Mouse (Mus musculus): ENCODE data around the gene Btrc. TPM values are rescaled to one million over a fixed set of nuclear protein-coding genes. Genes with fewer than 3 reads are reported as not detected.

The Btrc gene
- polyA plus RNA-seq, 1 experiment from 2014 or later = 46.0 TPM

DNA sequence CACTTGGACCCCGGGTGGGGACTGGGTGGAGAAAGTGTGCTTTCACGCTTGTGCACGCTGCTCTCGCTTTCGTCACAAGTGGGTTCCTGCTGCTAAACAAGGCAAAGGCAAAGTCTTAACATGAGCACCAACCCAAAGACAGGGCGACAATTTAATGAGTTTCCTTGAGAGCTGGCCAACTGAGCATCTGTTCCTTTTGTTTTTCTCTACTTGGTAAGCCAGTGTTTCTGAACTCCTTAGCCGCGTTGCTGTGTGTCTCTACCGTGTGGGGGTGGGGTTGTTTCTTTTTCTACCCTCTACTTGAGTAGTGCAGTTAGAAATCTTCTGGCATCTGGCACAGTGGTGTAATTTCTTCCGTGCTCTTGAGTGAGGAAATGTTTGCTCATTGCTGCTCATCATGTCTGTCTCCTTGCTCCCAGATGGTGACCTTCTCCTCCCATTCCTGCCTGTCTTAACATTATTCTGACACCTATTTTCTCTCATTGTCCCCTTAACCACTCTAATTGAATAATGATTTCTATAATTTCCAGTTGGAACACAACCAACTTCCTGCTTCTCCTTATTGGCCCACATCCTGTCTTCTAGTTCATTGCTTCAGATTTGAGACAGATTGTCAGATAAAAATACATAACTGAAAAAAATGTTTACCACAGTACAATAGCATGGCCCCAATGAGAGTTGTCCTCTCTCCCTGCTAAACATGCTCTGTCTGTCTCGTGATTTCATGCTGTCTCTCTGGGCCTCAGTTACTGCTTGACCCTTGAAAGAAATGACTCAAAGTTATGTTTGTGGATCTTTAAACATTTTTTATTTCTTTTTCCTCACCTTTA lies 109.4 kb downstream of the Btrc start:
- H3K4me2 ChIP-seq = no peak overlapping the region
- ATAC-seq (replicated peaks; ENCODE audit: insufficient number of reproducible peaks, low FRiP score, low TSS enrichment) = no peak
- 81% methylated on average over 11 of the region's 11 CpGs for WGBS (ENCODE audit: insufficient replicate concordance)
- no peaks in the 10 kb centered on the region; the same call in 1 of the 2 replicates for H3K4me1 ChIP-seq (ENCODE audit: control insufficient read depth, insufficient read depth, low read length)
- H3K4me3 ChIP-seq (ENCODE audit: low read depth, low read length) = no peak overlapping the region
- no peak overlapping the region for H3K27ac ChIP-seq (ENCODE audit: low read depth, low read length)
- H3K9me3 ChIP-seq (replicated peaks; ENCODE audit: control insufficient read depth, low read length) = no peaks in the 10 kb centered on the region
- no peaks in the 10 kb centered on the region for H3K27me3 ChIP-seq (ENCODE audit: control insufficient read depth, insufficient read depth, low read length)
- H3K9ac ChIP-seq (ENCODE audit: low read depth, low read length) = no peak overlapping the region
- peaks cover 4% of the 10 kb centered on the region; the same call in 1 of the 2 replicates for H3K36me3 ChIP-seq (ENCODE audit: control insufficient read depth, insufficient read depth, low read length)

DNA sequence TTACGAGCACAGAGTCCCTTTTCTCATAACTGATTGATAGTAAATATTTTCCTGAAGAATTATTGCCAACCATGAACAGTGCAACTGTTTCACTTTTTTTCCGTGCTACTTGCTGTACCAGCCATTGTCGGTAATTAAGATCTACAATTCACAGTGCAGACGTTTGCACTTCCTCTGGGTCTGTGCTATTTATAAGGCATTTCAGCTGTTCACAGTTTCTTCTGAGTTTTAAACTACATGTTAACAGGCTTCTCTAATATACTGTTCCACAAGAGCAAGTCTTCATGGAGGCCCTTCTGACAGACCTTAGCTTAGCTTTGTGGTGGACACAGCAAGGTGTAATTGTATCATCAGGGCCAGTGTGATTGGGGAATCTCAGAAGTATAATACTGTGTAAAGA lies 111.2 kb downstream of the Btrc start:
- WGBS (ENCODE audit: insufficient replicate concordance) = 73% methylated on average over 4 of the region's 4 CpGs
- Histone ChIP-seq H3K9me3 (replicated peaks; ENCODE audit: control insufficient read depth, low read length) (no peaks in the 10 kb centered on the region), H3K4me2 (no peak overlapping the region), H3K36me3 (ENCODE audit: control insufficient read depth, insufficient read depth, low read length) (peaks cover 4% of the 10 kb centered on the region; the same call in 1 of the 2 replicates), H3K27ac (ENCODE audit: low read depth, low read length) (no peak overlapping the region), H3K4me1 (ENCODE audit: control insufficient read depth, insufficient read depth, low read length) (no peaks in the 10 kb centered on the region; the same call in 1 of the 2 replicates), H3K27me3 (ENCODE audit: control insufficient read depth, insufficient read depth, low read length) (no peaks in the 10 kb centered on the region), H3K4me3 (ENCODE audit: low read depth, low read length) (no peak overlapping the region), H3K9ac (ENCODE audit: low read depth, low read length) (no peak overlapping the region)
- no peak for ATAC-seq (replicated peaks; ENCODE audit: insufficient number of reproducible peaks, low FRiP score, low TSS enrichment)

DNA sequence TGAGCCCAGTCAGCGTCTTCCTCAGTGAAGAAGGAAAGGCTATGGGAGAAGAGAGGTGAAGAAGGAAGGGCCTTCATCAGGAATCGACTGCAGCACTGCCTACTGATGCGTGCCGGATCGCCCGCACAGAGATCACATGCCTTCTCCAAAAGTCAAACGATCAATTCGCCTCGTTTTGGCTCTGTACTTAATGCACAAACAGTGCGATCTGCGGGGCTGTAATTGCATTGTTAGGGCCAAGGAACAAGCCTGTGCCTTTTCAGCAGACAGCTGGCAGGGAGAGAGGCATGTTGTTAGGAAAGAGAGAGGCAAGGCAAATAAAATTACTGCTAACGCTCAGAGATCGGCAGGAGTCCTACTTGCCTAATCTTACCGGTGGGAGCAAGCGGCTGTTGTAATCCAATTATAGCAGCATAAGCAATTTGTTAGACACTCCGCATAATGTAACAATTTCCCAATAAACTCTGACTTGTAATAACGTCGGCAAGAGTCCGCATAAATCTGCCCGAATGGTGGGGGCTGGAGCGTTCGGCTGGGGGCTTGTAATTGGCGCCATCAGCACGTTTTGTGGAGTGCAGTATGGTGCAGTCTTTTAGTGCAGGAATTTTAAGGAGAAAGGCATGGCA lies 112.5 kb downstream of the Btrc start:
- H3K9ac ChIP-seq (ENCODE audit: low read depth, low read length) = no peak overlapping the region
- no peak overlapping the region for H3K27ac ChIP-seq (ENCODE audit: low read depth, low read length)
- H3K4me1 ChIP-seq (ENCODE audit: control insufficient read depth, insufficient read depth, low read length) = no peaks in the 10 kb centered on the region; the same call in 1 of the 2 replicates
- H3K36me3 ChIP-seq (ENCODE audit: control insufficient read depth, insufficient read depth, low read length) = peaks cover 4% of the 10 kb centered on the region; the same call in 1 of the 2 replicates
- H3K27me3 ChIP-seq (ENCODE audit: control insufficient read depth, insufficient read depth, low read length) = no peaks in the 10 kb centered on the region
- H3K4me2 ChIP-seq = no peak overlapping the region
- no peak overlapping the region for H3K4me3 ChIP-seq (ENCODE audit: low read depth, low read length)
- ATAC-seq (replicated peaks; ENCODE audit: insufficient number of reproducible peaks, low FRiP score, low TSS enrichment) = no peak
- WGBS (ENCODE audit: insufficient replicate concordance) = 73% methylated on average over 24 of the region's 24 CpGs
- H3K9me3 ChIP-seq (replicated peaks; ENCODE audit: control insufficient read depth, low read length) = no peaks in the 10 kb centered on the region

DNA sequence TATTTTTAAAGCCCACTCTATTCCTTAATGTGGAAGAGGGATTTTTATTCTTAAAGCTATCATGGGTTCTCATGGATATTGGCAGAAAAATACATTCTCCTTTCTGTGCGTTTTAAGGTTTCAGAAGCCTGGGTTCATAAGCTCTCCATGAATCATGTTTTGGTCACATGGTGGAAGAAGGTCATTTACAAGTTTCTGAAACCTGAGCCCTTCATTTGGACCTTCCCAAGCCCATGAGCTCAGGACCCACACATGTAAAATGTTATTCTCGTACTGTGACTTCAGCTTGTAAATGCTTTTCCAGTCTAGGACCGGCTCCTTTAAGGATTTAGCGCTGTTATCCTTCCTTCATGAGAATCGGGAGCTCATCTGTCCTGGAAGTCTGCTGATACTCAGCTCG lies 116.0 kb downstream of the Btrc start:
- Histone ChIP-seq H3K4me1 (ENCODE audit: control insufficient read depth, insufficient read depth, low read length) (no peaks in the 10 kb centered on the region; the same call in 1 of the 2 replicates), H3K4me3 (ENCODE audit: low read depth, low read length) (no peak overlapping the region), H3K27ac (ENCODE audit: low read depth, low read length) (no peak overlapping the region), H3K4me2 (no peak overlapping the region), H3K27me3 (ENCODE audit: control insufficient read depth, insufficient read depth, low read length) (no peaks in the 10 kb centered on the region), H3K9ac (ENCODE audit: low read depth, low read length) (no peak overlapping the region), H3K36me3 (ENCODE audit: control insufficient read depth, insufficient read depth, low read length) (no peaks in the 10 kb centered on the region), H3K9me3 (replicated peaks; ENCODE audit: control insufficient read depth, low read length) (no peaks in the 10 kb centered on the region)
- WGBS (ENCODE audit: insufficient replicate concordance) = 85% methylated on average over 6 of the region's 6 CpGs
- ATAC-seq (replicated peaks; ENCODE audit: insufficient number of reproducible peaks, low FRiP score, low TSS enrichment) = no peak

DNA sequence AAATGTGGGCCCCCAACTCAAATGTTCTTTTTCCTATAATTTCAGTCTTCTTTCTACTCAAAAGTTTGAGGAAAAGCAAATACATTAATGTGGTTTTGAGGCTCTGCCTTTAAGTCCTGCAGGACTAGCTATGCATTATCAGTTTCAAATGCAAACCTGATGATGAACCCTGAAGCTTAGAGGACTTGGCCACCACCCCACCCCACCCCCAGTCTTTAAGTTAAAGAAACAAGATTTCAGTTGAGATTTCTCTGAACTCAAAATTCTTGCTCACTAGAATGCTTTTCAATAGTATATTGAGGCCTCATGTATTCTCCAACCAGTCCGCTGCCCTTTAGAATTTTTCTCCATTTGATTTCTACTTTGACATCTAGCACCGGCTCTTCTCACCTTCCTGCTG lies 117.0 kb downstream of the Btrc start:
- ATAC-seq (replicated peaks; ENCODE audit: insufficient number of reproducible peaks, low FRiP score, low TSS enrichment) = no peak

DNA sequence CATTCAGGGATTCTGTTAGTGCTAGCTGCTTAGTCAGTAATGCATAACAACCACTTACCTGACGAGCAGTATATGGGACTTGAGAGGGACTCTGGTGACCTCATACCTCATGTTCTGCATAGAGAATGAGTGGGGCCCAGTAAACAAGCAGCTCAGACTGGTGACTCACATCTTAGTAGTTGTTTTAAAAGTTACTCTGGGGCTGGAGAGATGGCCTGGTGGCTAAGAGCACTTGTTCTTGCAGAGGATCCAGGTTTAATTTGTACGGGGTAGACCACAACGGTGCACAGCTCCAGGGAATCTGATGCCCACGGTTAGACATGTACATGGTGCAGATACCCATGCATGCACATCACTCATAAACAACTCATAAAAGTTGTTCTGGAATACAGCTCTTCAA lies 117.4 kb downstream of the Btrc start:
- H3K27me3 ChIP-seq (ENCODE audit: control insufficient read depth, insufficient read depth, low read length) = no peaks in the 10 kb centered on the region
- H3K4me1 ChIP-seq (ENCODE audit: control insufficient read depth, insufficient read depth, low read length) = no peaks in the 10 kb centered on the region; the same call in 1 of the 2 replicates
- no peak overlapping the region for H3K4me3 ChIP-seq (ENCODE audit: low read depth, low read length)
- H3K36me3 ChIP-seq (ENCODE audit: control insufficient read depth, insufficient read depth, low read length) = no peaks in the 10 kb centered on the region
- ATAC-seq (replicated peaks; ENCODE audit: insufficient number of reproducible peaks, low FRiP score, low TSS enrichment) = no peak
- no peak overlapping the region for H3K4me2 ChIP-seq
- WGBS (ENCODE audit: insufficient replicate concordance) = 84% methylated on average over 4 of the region's 4 CpGs
- H3K9me3 ChIP-seq (replicated peaks; ENCODE audit: control insufficient read depth, low read length) = no peaks in the 10 kb centered on the region
- no peak overlapping the region for H3K27ac ChIP-seq (ENCODE audit: low read depth, low read length)
- no peak overlapping the region for H3K9ac ChIP-seq (ENCODE audit: low read depth, low read length)

More for the DNA sequence above, 117.0 kb downstream of the Btrc start:
- H3K4me2 ChIP-seq = no peak overlapping the region
- no peak overlapping the region for H3K9ac ChIP-seq (ENCODE audit: low read depth, low read length)
- no peaks in the 10 kb centered on the region for H3K27me3 ChIP-seq (ENCODE audit: control insufficient read depth, insufficient read depth, low read length)
- 85% methylated on average over 2 of the region's 2 CpGs for WGBS (ENCODE audit: insufficient replicate concordance)
- no peaks in the 10 kb centered on the region; the same call in 1 of the 2 replicates for H3K4me1 ChIP-seq (ENCODE audit: control insufficient read depth, insufficient read depth, low read length)
- H3K36me3 ChIP-seq (ENCODE audit: control insufficient read depth, insufficient read depth, low read length) = no peaks in the 10 kb centered on the region
- no peaks in the 10 kb centered on the region for H3K9me3 ChIP-seq (replicated peaks; ENCODE audit: control insufficient read depth, low read length)
- no peak overlapping the region for H3K4me3 ChIP-seq (ENCODE audit: low read depth, low read length)
- no peak overlapping the region for H3K27ac ChIP-seq (ENCODE audit: low read depth, low read length)

DNA sequence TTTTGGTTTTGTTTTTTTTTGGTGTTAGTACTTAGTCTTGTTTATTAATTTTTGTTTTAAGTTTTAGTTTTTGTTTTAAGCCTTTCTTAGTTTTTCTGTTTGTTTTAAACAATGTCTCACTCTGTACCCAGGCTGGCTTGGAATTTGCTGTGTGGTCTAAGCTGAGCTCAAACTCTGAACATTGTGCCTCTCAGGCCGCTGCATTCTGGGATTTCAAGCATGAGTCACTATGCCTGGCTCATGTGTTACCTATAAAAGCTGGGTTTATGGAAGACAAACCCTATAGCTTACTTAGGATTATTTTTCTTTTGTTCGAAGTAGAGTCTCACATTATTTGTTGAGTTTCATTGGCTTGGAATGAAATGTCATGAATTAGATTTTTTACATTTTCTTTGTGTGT lies 119.9 kb downstream of the Btrc start:
- no peaks in the 10 kb centered on the region for H3K4me1 ChIP-seq (ENCODE audit: control insufficient read depth, insufficient read depth, low read length)
- WGBS (ENCODE audit: insufficient replicate concordance) = 85% methylated on average over 2 of the region's 2 CpGs
- H3K9ac ChIP-seq (ENCODE audit: low read depth, low read length) = no peak overlapping the region
- H3K4me3 ChIP-seq (ENCODE audit: low read depth, low read length) = no peak overlapping the region
- no peak overlapping the region for H3K27ac ChIP-seq (ENCODE audit: low read depth, low read length)
- H3K4me2 ChIP-seq = no peak overlapping the region
- H3K36me3 ChIP-seq (ENCODE audit: control insufficient read depth, insufficient read depth, low read length) = no peaks in the 10 kb centered on the region
- H3K9me3 ChIP-seq (replicated peaks; ENCODE audit: control insufficient read depth, low read length) = no peaks in the 10 kb centered on the region
- ATAC-seq (replicated peaks; ENCODE audit: insufficient number of reproducible peaks, low FRiP score, low TSS enrichment) = no peak
- no peaks in the 10 kb centered on the region for H3K27me3 ChIP-seq (ENCODE audit: control insufficient read depth, insufficient read depth, low read length)

DNA sequence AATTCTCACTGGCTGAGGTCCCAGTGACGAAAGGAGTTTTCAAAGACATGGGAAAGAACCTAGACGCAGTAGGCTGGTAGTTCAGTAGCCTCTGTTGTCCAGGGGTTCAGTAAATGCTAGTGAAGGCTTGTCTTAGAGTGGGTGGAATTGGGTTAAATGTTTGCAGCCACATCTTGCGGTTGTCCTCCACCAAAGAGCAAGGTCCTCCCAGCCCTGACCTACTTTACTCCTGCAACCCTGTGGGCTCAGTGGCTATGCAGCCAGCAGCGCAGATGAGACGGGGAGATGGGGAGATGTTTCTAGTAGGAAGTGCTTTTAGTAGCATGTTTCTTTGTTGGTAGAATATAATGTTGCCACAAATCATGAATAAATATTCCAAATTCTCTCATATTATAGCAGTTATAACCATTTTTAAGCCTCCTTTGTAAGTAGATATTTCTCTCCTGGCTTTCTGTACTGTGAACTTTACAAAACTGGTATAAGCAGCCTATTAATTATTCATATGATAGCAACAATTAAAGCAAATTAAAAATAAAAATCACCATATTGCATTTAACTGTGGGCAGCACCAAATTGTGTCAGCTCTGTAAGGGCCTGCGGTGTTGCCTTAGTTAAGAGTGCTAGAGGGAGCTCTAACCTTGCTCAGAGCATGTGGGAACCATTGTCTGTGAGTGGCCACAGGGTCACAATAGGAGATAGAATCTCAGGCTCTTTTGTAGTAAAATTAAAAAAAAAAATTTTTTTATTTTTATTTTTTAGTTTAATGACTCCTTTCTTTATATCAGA lies 122.9 kb downstream of the Btrc start:
- 83% methylated on average over 6 of the region's 6 CpGs for WGBS (ENCODE audit: insufficient replicate concordance)
- Histone ChIP-seq H3K9ac (ENCODE audit: low read depth, low read length) (no peak overlapping the region), H3K36me3 (ENCODE audit: control insufficient read depth, insufficient read depth, low read length) (no peaks in the 10 kb centered on the region), H3K4me3 (ENCODE audit: low read depth, low read length) (no peak overlapping the region), H3K4me1 (ENCODE audit: control insufficient read depth, insufficient read depth, low read length) (0 out of 2 replicates have a peak, but pooled peaks cover 2% of the 10 kb centered on the region), H3K27ac (ENCODE audit: low read depth, low read length) (no peak overlapping the region), H3K9me3 (replicated peaks; ENCODE audit: control insufficient read depth, low read length) (no peaks in the 10 kb centered on the region), H3K27me3 (ENCODE audit: control insufficient read depth, insufficient read depth, low read length) (no peaks in the 10 kb centered on the region), H3K4me2 (no peak overlapping the region)
- ATAC-seq (replicated peaks; ENCODE audit: insufficient number of reproducible peaks, low FRiP score, low TSS enrichment) = no peak

Measured in heart, embryonic 11.5 days (tissue).